Mouse (Mus musculus) WW6 (cell line): ENCODE measurements around the gene Snf8.

Experiments used
- DNase-seq: peaks from one replicate; pipeline ENCODE4 v3.0.0-alpha.2; 2013; ENCODE audit warnings: low read depth, low spot score

Snf8 gene

GRCm38 (mm10) chr11:96034596-96035052 is at the start of gene Snf8:
Snf8 (plus strand) TSS chr11:96034885.
- peak; percentile 94 for DNase-seq

DNA sequence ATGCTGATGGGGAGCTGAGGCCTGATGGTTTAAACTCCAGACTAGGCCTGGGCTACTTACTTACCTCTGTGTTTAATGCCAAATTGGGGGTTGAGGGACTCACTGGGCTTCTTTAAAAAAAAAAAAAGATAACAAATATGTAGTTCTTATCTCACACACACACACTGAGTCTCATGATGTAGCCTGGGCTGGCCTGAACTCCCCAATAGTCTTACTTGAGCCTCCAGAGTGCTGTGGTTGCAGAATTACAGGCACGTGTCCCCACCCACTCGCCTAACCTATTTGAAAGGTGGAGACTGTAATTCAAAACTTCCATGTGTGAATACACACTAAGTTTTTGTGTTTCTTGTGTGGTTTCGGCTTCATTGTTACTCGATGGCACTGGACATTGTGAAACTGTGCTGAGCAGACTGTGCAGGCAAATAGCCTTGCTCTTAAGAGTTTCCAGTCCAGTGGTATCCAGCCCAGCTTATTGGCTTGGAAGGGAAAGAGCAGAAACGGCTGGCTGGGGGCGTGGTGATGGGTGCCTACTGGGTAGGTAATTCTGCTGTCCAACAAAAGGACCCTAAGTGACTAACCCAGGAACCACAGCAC is 46.7 kb upstream of the Snf8 start:
- no peak for DNase-seq

DNA sequence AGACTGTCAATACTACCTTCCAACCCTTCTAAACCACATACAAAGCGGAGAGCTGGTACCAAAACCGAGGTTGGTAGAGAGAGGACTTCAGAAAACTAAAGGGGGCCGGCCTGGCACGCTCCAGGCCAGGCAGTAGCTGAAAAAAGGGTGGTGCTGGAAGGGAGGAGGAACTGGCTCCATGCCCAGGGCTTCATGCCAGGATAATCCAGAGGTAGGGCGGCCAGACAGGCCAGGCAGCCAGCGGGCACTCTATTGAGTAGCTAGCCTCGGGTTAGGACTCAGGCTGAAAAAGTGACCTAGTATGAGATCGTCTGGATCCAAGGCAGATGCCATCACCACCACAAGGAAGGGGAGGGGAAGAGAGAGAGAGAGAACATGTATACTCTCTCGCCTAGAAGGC is 46.2 kb upstream of the Snf8 start:
- DNase-seq: no peak

GRCm38 (mm10) chr11:95989864-95990263 is 44.8 kb upstream of the Snf8 start:
- DNase-seq: no peak

GRCm38 (mm10) chr11:95990431-95990830 is 44.3 kb upstream of the Snf8 start:
- no peak for DNase-seq

GRCm38 (mm10) chr11:95990886-95991708 is 43.6 kb upstream of the Snf8 start:
- no peak for DNase-seq

DNA sequence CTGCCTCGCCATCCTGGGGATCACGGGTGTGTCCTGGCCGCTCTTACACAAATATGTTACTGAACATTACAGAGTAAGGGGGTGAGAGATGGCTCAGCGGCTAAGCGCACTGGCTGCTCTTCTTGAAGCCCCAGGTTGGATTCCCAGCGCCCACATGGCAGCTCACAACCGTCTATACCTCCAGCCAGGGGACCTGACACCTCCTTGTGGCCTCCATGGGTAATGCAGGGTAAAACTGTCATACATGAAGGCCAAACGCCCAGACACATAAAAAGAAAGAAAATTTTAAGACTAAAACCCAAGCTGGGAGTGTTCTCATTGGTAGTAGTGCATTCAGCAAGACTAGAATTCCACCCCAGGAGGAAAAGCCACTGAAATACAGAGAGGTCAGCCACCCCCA is 40.5 kb upstream of the Snf8 start:
- DNase-seq: no peak

DNA sequence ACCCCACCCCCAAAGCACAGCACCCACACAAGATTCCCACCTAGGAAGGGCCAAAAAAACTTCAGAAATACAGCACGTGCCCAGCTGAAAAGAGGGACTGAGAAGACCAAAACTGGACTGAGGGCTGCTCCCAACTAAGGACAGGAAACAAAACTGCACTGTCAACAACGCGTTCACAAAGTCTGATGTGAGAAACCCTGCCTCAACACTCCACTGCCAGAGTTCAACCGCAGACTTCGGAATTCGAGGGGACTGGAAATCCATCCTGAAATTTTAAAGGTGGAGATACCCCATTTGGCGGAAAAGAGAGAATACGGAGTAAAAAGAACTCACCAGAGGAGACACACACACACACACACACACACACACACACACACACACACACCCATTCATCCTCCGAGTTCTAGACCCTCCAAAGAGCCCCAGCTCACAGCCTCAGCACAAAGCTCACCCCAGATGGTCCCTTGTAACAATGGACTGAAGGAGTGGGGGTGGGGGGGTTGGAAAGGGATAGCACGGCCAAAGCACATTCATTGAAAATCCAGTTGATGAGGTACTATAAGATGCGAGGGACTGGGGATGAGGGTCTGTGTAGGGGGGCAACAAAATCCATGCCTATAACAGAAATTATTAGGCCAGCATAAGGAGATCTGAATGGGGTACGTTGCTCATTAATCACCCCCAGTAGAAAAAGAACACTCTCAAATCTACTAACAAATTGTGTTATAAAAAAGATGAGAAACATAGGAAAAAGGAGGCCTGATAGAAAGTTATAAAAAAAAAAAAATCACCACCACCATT is 31.4 kb upstream of the Snf8 start:
- DNase-seq: no peak

DNA sequence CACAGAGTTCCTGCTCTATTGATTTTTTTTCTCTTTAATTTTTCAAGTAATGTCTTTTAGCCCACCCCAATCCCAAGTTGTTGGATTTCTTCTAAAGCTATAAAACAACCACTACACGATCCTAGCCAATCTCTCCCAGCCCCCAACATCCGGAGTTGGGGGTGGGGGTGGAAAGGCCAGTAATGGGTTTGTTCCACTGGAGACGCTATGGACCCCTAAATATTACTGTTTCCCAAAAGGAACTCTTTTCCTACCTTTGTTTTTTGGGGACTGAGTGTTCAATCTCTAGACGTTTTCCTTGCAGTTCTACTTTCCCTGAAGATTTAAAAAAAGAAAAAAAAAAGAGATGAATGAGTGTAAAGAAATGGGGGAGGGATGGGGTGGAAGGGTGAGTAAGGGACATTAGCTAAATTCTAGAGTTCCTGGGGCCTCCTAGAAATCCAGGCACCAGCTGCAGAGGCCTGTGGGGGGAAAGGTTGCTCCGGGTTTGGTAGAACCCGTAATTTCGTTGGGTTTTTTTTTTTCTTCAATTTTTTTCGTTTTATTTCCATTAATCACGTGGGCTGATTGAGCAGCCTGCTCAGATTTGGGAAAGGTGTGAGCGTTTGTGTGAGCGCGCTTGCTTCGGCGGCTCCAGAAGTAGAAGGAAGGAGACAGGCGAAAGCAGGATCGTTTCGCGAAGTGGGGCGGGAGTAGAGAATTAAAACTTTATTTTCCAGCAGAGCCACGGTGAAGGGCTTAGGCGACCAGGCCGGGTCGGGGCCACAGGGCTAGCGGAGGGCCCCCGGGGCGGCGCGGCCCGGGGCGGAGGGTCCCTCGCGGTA is 30.5 kb upstream of the Snf8 start:
- DNase-seq: no peak

DNA sequence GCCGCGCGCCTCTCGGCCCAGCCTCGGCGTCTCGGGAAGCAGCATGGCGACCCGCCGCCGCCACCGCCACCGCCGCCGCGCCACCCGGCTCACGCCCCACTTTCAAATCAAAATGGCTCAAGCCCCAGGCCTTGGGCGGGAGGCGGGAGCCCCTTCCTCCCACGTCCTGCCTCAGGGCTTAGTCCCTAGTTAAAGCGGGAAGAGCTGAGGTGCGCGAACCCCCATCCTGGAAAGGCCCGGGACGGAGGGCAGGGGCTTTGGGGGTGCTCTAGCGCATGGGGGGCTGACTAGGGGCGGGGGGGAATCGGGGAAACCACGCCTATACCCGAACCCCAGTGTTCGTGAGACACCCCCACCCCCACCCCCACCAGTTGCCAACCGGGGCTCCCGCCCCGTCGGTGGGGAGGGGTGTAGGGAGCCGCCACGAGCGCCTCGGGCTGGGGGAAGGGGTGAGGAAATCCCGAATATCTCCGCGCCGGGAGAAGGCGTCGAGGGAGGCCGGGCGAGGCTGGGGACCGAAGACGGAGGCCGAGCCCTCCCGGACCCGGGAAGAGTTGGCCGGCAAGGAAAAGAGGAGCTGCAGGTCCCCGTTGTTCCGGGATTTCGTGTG is 29.8 kb upstream of the Snf8 start:
- no peak for DNase-seq

DNA sequence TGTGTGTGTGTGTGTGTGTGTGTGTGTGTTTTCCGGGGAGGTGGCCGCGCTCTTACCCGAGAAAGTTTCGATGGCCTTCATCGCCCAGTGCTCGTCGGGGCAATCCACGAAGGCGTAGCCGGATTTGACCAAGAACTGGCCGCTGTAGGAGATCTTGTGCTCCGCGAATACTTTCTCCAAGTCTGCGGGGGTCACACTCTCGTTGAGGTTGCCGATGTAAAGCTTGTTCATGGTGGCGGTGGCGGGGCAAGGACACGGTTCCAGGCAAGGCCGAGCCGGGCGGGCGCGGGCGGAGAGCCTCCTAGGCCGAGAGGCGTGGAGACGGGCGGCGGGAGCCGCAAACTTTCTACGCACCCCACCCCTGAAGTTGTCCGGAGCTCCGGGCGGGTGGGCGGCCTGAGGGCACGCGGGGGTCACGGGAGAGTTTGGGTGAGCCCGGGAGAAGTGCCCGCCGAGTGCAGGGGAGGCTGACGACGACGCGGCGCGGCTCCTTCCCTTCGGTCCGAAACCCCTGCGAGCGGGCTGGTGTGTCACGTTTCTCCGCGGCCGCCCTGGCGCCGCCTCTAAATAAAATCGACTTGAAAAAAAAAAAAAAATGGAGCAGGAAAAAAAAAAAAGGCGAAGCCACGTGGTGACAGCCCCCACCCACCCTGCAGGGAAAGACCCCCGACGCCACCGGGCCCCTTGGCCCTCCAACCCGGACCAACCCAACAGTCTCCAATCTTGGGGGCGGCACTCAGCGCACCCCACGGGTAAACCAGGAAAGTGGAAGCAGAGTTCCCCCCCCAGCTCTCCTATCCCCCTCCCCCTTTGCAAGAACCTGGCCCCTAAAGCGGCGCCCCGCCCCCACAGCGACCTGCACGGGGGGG is 29.0 kb upstream of the Snf8 start, which contains the start of gene Igf2bp1:
Gene Igf2bp1, minus strand, starts transcription at position 538 of the 869 bp plus-strand sequence.
- DNase-seq: no peak

DNA sequence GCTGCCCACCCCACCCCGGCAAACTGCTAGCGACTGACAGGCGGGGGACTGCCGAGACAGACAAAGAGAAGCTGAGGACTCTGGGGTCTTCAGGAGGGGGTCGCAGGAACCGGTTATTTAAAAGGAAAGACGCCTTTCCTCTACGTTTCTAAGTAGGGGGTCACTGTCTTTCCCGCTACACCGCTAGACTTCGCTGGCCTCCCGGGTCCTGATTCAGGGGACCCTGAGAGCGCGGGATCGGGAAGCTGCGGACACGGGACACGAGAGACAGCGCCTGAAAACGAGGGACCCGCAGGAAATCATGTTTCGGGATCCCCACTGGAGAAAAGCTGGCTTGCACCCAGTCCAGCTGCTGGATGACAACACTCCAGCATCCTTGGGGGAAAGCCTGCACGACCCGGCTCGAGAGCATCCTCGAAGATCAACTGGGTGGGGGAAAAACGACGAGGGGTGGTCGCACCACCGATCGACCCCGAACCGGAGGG is 28.3 kb upstream of the Snf8 start:
- no peak for DNase-seq

DNA sequence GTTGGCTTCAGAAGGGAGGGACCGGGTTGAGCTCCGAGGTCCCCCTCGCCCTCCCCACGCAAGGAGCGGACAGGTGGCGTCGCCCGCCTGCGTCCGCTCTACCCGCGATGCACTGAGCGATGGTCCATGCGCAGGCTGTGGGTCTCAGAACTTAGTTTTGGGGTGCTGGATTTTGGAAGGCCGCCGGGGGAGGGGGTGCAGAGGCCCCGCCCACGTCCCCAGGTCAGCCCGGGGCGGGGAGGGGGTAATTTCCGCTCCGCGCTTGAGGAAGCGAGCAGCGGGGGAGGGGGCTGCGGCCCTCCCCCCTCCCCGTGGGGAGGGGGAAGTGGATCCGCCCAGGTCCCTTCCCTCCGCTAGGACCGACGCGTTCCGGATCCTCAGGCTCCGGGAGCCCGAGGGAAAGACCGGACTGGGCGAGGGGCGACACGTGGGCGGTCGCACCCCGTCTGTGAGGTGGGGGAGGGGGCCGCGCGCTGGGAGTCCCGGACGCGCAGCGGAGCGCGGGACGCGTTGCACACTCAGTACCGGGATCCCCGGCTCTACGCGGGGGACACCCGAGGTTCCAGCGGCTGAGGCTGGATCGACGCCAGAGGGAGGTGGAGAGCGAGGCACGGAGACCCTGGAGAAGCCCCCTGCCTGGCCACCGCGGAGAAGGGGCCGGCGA is 27.7 kb upstream of the Snf8 start:
- peak; percentile 96 for DNase-seq

GRCm38 (mm10) chr11:96007516-96008235 is 27.0 kb upstream of the Snf8 start:
- no peak for DNase-seq

DNA sequence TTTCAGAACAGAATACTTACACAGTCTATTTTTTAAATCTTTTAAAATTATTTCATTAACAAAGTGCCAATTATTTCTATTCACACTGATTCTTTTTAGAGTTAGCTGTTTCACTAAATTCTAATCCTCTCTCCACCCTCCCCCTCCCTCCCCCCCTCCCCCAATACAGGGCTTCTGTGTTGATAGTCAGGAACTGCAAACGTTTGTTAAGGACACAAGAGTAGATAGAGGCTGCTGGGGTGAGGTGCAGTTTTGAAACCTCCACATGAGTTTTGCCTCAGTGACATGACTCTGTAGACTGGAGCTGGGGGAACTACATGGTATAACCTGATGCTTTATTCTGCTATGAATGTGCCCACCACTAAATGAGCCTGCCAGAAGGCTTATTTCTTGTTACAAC is 25.9 kb upstream of the Snf8 start:
- no peak for DNase-seq

DNA sequence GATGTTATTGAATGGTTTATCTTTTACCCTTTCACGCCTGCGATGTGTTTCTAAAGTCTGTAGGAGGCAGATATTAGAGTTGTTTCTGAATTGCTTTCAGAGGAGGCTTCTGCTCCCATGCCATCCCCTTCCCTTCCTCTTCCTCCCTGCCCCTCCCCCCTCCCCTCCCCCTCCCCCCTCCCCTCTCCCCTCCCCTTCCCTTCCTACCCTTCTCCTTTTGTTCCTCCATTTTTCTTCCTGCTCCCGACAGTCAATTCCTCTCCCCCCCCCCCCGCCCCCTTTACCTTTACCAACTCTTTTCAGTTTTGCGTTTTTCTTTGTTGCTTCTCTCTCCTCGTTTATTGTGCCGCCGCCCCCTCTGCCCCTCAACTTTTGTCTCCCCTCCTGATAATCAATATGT is 22.7 kb upstream of the Snf8 start:
- DNase-seq: no peak

DNA sequence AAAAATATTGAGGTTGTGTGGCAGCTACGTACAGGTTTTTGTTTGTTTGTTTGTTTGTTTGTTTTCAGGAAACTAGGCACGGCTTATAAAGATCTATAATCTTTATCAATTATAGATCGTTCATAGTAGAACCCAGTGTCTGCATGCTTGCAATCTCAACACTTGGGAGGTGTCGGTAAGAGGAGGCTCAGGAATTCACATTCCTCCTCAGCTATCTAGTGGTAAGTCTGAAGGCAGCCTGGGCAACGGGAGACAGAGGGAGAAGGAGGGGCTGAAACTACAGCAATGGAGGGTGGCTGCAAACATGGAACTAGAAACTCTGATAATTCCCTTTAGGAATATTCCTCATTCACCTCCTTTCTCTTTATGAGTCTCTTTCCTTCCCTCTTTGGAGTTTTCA is 19.3 kb upstream of the Snf8 start:
- DNase-seq: no peak

GRCm38 (mm10) chr11:96017941-96018351 is 16.7 kb upstream of the Snf8 start:
- no peak for DNase-seq

DNA sequence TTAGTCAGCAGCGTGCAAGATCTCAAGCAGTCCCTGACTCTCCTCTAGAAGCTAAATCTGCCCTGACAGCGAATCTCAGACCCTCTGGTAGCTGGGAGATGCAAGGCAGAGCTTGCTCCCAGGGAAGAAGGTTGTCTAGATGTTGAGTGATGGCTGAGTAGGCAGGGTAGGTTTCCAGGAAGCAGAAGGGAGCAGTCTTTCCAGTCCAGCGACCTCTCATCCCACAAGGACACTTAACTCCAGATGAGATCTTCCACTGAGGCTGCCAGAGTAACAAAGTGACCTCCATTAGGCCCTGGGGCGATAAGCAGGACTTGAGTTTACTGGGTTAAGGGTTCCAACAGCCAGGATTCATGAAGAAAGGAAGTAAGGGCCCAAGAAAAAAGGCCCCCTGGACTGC is 14.1 kb upstream of the Snf8 start:
- DNase-seq: no peak
